Mouse (Mus musculus) CH12.LX (cell line): ENCODE measurements around the gene Tlcd1.

Experiments
- BHLHE40 ChIP-seq: IDR thresholded peaks from 2 replicates; pipeline ENCODE4 v1.6.1; 2011; ENCODE audit warnings: mild to moderate bottlenecking, low read depth, low read length, improper control_type of control experiment
- CTCF ChIP-seq, 2 experiments: IDR thresholded peaks in 1 of 2; conservative IDR thresholded peaks in 1 of 2; 2 replicates each; pipeline ENCODE4 v1.5.1; 2011 to 2012; ENCODE audit warnings: low read depth in 2 of 2, low read length in 2 of 2, improper control_type of control experiment in 1 of 2, inconsistent platforms in 1 of 2, mild to moderate bottlenecking in 1 of 2, moderate library complexity in 1 of 2
- ETS1 ChIP-seq: conservative IDR thresholded peaks from 2 replicates; pipeline ENCODE4 v1.6.1; 2012; ENCODE audit warnings: low read depth, mild to moderate bottlenecking, inconsistent platforms, low read length, improper control_type of control experiment, moderate library complexity
- IRF4 ChIP-seq: IDR thresholded peaks from 2 replicates; pipeline ENCODE4 v1.6.1; 2014; ENCODE audit warnings: low read depth, mild to moderate bottlenecking, inconsistent platforms, low read length, improper control_type of control experiment
- JUND ChIP-seq: conservative IDR thresholded peaks from 2 replicates; pipeline ENCODE4 v1.6.1; 2011; ENCODE audit warnings: low read depth, low read length, improper control_type of control experiment
- MAFK ChIP-seq: IDR thresholded peaks from 2 replicates; pipeline ENCODE4 v1.6.1; 2011; ENCODE audit warnings: low read length, improper control_type of control experiment; ENCODE audit not compliant: insufficient replicate concordance
- PAX5 ChIP-seq: IDR thresholded peaks from 2 replicates; pipeline ENCODE4 v1.6.1; 2012; ENCODE audit warnings: low read length, inconsistent platforms, mixed read lengths
- POLR2A ChIP-seq: IDR thresholded peaks from 2 replicates; pipeline ENCODE4 v1.6.1; 2011; ENCODE audit warnings: low read depth, mild to moderate bottlenecking, improper control_type of control experiment, low read length
- RAD21 ChIP-seq: IDR thresholded peaks from 2 replicates; pipeline ENCODE4 v1.6.1; 2011; ENCODE audit warnings: low read depth, mild to moderate bottlenecking, low read length, improper control_type of control experiment, moderate library complexity
- TBP ChIP-seq: conservative IDR thresholded peaks from 2 replicates; pipeline ENCODE4 v1.6.1; 2011; ENCODE audit warnings: low read depth, low read length, improper control_type of control experiment
- USF2 ChIP-seq: conservative IDR thresholded peaks from 2 replicates; pipeline ENCODE4 v1.6.1; 2011; ENCODE audit warnings: low read depth, low read length, improper control_type of control experiment
- ZKSCAN1 ChIP-seq: IDR thresholded peaks from 2 replicates; pipeline ENCODE4 v1.6.1; 2012; ENCODE audit warnings: low read depth, inconsistent platforms, low read length, improper control_type of control experiment, borderline replicate concordance
- ZNF384 ChIP-seq: IDR thresholded peaks from 2 replicates; pipeline ENCODE4 v1.6.1; 2012; ENCODE audit warnings: low read depth, low read length, improper control_type of control experiment, inconsistent platforms

DNA sequence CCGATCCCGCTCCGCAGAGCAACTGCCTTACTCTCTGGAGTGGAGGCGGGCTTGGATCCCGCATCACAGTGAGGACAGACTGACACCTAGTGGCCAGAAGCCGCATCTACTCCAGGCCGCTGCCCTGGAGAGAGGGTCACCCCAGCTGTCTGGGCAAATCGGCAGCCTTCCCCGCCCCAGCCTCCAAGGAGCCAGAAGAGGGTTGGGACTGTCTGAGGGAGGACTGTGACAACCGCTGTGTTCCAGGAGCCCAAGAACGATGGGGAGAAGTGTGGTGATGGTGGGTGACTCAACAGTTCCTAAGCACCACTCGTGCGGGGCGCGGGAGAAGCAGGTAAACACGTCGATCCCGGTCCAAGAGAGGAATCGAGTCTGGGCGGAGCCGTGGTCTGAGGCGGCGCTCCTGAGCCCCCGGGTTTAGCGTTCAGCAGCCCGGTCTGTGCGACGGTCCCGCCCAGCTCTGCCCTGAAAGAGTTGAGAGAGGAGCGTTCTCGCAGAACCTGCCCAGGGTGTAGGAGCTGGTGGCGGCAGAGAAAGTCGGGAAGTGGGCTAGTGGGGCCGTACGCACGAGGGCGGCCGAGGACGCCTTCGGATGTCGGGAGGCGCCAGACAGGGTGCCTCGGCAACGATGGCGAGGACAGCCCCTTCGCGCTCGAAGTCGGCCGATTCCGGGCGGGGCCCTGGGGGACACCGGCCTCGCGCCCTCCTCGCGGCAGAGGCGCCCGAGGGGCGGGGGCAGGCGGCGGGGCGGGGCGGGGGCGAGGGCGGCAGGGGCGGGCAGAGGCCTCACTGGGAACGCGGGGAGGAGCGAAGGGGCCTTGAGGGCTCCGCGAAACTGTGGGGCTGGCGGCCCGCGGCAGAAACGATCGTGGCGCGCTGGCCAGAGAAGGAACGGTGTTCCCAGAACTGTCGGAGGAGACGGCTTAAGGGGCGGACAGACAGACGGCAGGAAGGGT is 1.7 kb downstream of the Tlcd1 start:
- TF ChIP-seq POLR2A (peak; percentile 77), RAD21 (peak; percentile 99), CTCF (conservative IDR thresholded peaks at IDR 0.05 in 1 of 2, IDR thresholded peaks at IDR 0.05 in 1 of 2; ENCODE audit: low read depth in 2 of 2, low read length in 2 of 2) (peak; percentile 85 to 99), USF2 (no peak; the same call in 1 of the 2 replicates), ZNF384 (no peak), ZKSCAN1 (no peak), IRF4 (no peak; the same call in 1 of the 2 replicates), BHLHE40 (peak; percentile 62), JUND (no peak), MAFK (no peak), ETS1 (no peak), TBP (0 out of 2 replicates have a peak, but pooled peaks have one; percentile 25), PAX5 (no peak)
